Mouse (Mus musculus) liver, postnatal 0 days (tissue): ENCODE measurements around the gene Usf3.

ENCODE experiments used
- CTCF ChIP-seq: sonication (generic); IDR thresholded peaks from 2 replicates; pipeline ENCODE4 v1.5.1; 2016; ENCODE audit warnings: antibody characterized with exemption, low read depth
- EP300 ChIP-seq: IDR thresholded peaks from 2 replicates; pipeline ENCODE4 v1.6.1; 2016; ENCODE audit warnings: antibody characterized with exemption, low read depth, mild to moderate bottlenecking

GRCm38 (mm10) chr16:44257476-44257875, 84.4 kb downstream of the Usf3 start:
- TF ChIP-seq CTCF: peak; percentile 40
- TF ChIP-seq EP300: no peak
